Mouse (Mus musculus) ovary, postnatal 14 days (tissue): ENCODE results near the gene Dolpp1.

Experiments
- DNase-seq: peaks from one replicate; pipeline ENCODE4 v3.0.0; 2022; ENCODE audit warnings: low spot score

Dolpp1 gene

DNA sequence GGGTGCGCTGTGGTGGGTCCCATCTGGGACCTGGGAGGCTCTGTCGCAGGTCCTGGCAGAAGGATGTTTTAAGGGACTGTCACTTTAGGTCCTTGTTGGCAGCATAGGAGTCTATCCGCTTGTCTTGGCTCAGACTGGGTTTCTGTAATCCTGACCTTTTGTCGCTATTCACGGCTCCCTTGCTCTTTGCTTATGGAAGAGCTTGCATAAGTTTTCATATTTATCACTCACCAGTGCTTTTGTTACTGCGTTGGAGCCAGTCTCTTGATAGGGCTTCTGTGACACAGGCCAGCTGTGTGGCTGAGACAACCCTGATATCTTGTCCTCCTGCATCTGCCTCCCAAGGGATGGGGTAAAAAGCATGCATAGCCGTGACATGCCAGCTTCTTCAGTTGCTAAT is 12.7 kb upstream of the Dolpp1 start:
- DNase-seq: no peak

- DNase-seq: no peak
Observed at GRCm38 (mm10) chr2:30380564-30381376, 11.3 kb upstream of the Dolpp1 start.

DNA sequence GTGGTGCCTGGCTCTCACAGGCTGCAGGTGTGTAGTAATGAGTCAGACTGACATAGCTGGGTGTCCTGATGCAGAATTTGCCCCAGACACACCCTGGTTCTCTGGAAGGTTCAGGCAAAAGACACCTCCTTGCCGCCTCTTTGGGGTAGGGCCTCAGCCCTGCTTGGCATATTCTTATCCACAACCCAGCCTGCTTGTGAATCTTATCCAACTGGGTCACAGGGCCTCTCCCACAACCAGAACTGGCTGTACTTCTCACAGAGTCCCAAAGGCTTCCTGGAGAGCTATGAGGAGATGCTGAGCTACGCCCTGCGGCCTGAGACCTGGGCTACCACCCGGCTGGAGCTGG is 10.7 kb upstream of the Dolpp1 start:
- no peak for DNase-seq

DNA sequence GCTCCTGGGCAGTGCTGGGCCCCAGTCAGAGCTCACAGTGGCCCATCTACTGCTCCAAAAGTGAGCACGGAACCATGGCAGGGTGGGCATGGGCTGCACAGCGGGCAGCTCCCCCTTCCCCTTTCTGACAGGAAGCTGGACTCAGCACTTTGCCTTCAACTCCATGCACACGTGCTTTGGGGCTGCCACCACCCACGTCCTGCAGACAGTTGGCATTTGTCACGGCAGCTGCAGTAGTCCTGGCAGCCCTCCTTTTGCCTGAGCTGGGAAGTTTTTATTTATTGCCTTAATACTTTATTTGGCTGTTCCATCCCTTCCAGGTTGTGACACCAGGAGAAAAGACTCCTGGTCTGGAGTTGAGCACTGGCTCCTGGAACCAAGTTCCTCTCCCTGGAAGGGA is 7.2 kb upstream of the Dolpp1 start:
- no peak for DNase-seq

- DNase-seq: no peak
Observed at GRCm38 (mm10) chr2:30385591-30385990, 6.5 kb upstream of the Dolpp1 start.

GRCm38 (mm10) chr2:30386913-30387312 is 5.1 kb upstream of the Dolpp1 start:
- DNase-seq: no peak

GRCm38 (mm10) chr2:30389000-30389399 is 3.1 kb upstream of the Dolpp1 start:
- DNase-seq: no peak

GRCm38 (mm10) chr2:30392577-30393369 is 719 bp downstream of the Dolpp1 start:
- peak; percentile 51 for DNase-seq

- no peak for DNase-seq
Observed at GRCm38 (mm10) chr2:30393370-30393656, 1.3 kb downstream of the Dolpp1 start.

DNA sequence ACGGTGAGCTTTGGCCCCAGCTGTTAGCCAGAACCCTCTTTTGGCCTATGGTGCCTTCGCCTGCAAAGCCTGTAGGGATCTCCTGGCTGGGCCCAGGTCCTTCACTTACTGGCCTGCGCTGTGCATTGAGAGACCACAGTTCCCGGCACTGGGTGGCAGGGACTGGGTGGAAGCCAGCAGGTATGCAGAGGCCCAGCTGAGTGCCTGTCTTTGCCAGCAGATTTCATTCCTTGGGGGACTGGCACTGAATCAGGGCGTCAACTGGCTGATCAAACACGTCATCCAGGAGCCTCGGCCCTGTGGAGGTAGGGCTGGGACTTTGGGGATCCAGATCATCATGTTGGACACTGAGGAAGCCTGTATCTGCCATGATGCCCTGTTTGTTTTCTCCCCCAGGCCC is 3.7 kb downstream of the Dolpp1 start:
- DNase-seq: no peak

- no peak for DNase-seq
Observed at GRCm38 (mm10) chr2:30396246-30396645, 4.2 kb downstream of the Dolpp1 start.

GRCm38 (mm10) chr2:30397986-30398512 is 6.0 kb downstream of the Dolpp1 start:
- no peak for DNase-seq

- no peak for DNase-seq
Observed at GRCm38 (mm10) chr2:30399191-30400171, 7.4 kb downstream of the Dolpp1 start.

- no peak for DNase-seq
Observed at GRCm38 (mm10) chr2:30401581-30401980, 9.5 kb downstream of the Dolpp1 start.

DNA sequence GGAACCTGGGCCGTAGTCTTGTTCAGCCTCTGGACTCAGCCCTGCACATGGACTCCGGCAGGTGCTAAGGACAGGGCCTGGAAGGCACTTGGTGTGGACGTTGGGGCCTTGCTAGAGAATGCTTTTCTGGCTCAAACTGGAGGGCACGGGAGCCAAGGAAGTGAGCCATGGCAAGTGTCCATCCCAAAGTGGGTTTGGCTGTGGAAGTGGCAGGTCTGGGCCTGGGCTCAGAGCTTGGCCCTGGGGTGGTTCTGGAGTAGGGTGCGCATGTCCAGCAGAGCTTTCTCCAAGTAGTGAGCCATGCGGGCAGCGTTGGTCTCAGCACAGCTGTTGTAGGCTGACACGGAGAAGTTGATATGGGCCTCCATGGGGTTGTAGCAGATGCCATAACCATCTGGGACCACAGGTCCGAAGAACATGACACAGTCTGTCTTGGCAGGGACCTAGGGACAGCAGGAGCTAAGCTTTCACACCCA is 10.3 kb downstream of the Dolpp1 start:
- DNase-seq: no peak

DNA sequence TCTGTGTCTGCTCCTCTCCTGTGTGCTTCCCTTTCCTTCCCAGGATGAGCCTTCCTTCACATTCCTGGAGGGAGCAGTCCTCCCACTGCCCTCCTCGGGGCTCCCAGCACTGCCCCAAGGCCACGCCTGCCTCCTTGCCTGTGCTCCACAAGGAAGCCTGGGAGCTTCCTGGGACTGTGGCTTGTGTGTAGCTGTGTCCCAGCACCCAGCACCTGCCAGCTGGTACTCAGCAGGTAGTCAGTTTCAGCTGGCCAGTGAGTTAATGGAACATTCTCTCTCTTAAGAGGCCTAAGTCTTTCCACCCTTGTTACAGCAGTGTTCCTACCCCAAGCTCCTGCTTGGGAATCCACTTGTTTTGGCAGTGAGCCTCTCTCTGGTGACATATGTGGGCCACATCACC is 10.8 kb downstream of the Dolpp1 start:
- DNase-seq: no peak

DNA sequence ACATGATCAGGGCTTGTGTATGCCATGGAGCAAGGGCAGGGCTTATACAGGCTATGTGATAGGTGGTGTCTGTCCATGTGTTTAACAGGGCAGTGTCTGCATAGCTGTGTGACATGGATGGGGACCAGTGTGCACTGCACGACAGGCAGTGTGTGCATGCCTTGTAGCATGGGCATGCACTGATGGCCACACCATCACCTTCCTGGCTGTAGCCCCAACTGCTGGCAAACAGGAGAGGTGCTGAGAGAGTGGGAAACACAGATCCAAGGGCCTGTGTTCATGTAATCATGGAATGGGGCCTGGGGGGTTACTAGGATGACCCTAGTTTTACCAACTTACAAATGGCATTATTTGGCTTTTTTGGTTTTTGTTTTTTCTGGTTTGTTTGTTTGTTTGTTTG is 11.8 kb downstream of the Dolpp1 start:
- DNase-seq: no peak

DNA sequence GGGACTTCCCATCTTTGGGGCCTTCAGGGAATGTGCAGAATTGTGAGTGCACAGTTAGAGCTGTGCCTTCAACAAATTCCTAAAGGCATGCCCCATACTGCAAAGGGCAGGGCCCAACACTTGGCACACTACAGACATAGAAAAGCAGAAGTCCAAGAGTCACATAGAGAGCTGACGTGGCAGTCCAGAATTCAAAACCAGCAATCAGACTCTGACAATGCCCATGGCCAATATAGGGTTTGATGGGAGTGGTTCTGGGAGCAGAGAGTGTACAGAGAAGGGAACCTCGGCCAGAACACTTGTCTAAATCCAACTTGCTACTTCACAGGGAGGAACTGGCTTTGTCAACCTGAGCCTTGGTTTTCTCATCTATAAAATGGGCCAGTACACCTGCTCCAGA is 15.2 kb downstream of the Dolpp1 start:
- no peak for DNase-seq

DNA sequence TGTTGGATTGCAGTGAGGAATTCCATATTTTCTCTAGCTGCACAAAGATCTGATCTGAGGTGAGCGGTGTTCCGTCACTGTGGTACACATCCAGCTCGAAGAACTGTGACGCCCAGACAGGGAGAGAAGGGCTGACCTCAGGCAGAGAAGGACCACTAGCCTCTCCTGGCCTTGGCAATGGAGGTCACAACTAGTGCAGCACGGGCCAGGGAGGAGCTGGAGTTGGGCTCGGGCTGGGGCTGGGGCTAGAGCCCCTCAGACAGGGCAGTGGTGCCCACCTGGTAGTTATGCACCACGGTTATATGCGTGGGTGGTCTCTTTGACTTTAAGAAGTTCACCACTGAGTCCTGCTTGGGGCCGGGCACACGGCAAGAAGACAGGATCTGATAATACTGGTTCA is 15.7 kb downstream of the Dolpp1 start:
- no peak for DNase-seq

GRCm38 (mm10) chr2:30408452-30409100 is 16.5 kb downstream of the Dolpp1 start:
- DNase-seq: no peak

DNA sequence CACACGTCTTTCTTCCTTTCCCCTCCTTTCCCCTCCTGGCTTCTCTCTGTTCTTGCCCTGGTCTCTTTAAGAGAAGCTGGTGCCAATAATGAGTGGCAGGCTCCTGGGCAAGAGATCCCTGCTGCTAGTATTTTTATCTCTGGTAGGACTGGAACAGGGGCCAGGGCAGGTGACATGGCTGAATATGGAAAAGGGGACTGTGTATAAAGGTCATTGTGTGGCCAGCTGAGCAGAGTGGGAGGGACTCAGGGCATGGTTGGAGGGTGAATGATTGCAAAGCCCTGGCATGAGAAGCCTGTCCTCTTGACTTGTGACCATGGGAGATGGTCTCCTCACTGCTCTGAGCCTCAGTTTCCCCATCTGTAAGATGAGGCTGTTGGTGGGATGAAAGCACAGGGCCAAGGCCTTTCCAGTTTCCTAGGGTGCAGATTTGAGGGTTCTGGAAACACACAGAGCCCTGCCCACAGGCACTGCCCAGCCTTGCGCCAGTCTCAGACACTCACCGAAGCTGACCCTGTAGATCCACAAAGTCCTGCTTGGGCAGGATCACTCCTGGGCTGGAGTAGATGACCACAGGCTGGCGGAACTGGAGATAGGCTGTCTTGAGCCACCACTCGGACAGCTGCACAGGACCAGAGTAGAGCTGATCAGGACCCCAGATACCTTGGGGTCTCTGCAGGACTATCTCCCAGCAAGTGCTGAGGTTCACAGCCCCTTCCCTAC is 17.6 kb downstream of the Dolpp1 start:
- no peak for DNase-seq
